Mouse (Mus musculus) heart, embryonic 10.5 days (tissue): ENCODE results near the gene Gm49486. TPM values are rescaled to one million over a fixed set of nuclear protein-coding genes. Genes with fewer than 3 reads are reported as not detected.
A peak's percentile ranks its signal among the peaks of the same experiment; 100 is the strongest.

Source experiments
- DNase-seq: peaks from one replicate; pipeline ENCODE4 v3.0.0-alpha.2; 2017; ENCODE audit warnings: low spot score
- H3K27ac ChIP-seq: fragments of 300-500 bp; sonication (generic); 2 replicates; pipeline ENCODE4 v1.5.1; 2016; ENCODE audit warnings: mild to moderate bottlenecking
- H3K27me3 ChIP-seq: fragments of 300-500 bp; sonication (generic); 2 replicates; pipeline ENCODE4 v1.6.1; 2016; ENCODE audit warnings: mild to moderate bottlenecking; ENCODE audit not compliant: poor library complexity, insufficient read depth, severe bottlenecking
- H3K36me3 ChIP-seq: fragments of 300-500 bp; sonication (generic); 2 replicates; pipeline ENCODE4 v1.6.1; 2016; ENCODE audit warnings: mild to moderate bottlenecking, moderate library complexity
- H3K4me1 ChIP-seq: fragments of 300-500 bp; sonication (generic); 2 replicates; pipeline ENCODE4 v1.6.1; 2016; ENCODE audit warnings: mild to moderate bottlenecking
- H3K4me3 ChIP-seq: fragments of 300-500 bp; sonication (generic); 2 replicates; pipeline ENCODE4 v1.5.1; 2016; ENCODE audit warnings: mild to moderate bottlenecking, moderate library complexity
- H3K9me3 ChIP-seq: fragments of 300-500 bp; sonication (generic); 2 replicates; pipeline ENCODE4 v1.6.1; 2016; ENCODE audit warnings: mild to moderate bottlenecking, moderate library complexity
- WGBS: fragments of 180-500 bp; shearing (Covaris S2); methylation state at CpG from one replicate; pipeline ENCODE4 v1.1.7; 2016; 5-methylcytosine and 5-hydroxymethylcytosine counted together
- polyA plus RNA-seq: library from polyadenylated mRNA; unstranded; fragments of >200 nt; fragmentation: Nextera tagmentation; extraction: Ambion mirVana; gene quantifications from 2 replicates; pipeline ENCODE4 v1.2.1, GENCODE M21; 2016

Gm49486 gene
- polyA plus RNA-seq, 1 experiment from 2014 or later: 0.39 TPM

DNA sequence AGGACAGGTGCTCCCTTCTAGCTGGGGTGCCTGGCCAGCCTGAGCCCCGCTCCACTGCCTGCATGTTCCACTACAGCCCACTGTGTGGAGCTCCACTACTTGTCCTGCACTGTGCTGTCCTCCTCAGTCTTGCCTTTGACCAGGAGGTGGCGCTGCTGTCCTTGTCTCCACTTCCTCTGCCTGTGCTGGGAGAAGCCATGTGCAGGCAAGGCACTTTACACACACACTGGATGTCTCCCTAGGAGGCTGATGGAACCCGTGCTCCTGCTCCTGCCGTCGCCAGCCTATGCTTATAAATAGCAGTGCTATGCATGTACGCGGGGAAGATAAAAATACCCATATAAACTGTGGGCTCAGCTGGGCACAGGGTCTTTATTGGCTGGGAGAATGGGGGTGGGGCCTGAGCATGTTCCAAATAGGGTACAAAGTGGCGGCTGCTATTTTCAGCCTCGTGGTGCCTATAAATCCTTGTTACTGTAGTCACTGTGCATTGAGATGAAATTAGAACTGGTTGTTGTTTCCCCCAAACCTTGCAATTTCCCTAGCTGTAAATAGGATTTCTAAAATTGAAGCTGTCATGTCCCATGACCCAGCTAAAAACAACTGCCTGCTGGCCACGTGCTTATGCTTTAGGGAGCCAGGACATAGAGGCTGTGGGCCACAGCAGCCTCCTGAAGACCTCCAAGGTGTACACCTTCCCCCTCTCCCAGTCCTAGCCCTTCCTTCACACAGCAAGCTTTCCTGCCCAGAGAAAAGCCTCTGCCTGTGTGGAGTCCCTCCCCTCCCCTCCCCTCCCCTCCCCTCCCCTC lies 14.2 kb downstream of the Gm49486 start:
- 18% methylated on average over 10 of the region's 10 CpGs for WGBS
- no peaks in the 10 kb centered on the region for H3K27me3 ChIP-seq
- H3K36me3 ChIP-seq: peaks cover 76% of the 10 kb centered on the region
- DNase-seq: peak; percentile 99
- H3K9me3 ChIP-seq: no peaks in the 10 kb centered on the region
- peaks cover 28% of the 10 kb centered on the region for H3K4me1 ChIP-seq
- peak overlapping the region; percentile 78 for H3K27ac ChIP-seq
- peak overlapping the region; percentile 15; the same call in 1 of the 2 replicates for H3K4me3 ChIP-seq

DNA sequence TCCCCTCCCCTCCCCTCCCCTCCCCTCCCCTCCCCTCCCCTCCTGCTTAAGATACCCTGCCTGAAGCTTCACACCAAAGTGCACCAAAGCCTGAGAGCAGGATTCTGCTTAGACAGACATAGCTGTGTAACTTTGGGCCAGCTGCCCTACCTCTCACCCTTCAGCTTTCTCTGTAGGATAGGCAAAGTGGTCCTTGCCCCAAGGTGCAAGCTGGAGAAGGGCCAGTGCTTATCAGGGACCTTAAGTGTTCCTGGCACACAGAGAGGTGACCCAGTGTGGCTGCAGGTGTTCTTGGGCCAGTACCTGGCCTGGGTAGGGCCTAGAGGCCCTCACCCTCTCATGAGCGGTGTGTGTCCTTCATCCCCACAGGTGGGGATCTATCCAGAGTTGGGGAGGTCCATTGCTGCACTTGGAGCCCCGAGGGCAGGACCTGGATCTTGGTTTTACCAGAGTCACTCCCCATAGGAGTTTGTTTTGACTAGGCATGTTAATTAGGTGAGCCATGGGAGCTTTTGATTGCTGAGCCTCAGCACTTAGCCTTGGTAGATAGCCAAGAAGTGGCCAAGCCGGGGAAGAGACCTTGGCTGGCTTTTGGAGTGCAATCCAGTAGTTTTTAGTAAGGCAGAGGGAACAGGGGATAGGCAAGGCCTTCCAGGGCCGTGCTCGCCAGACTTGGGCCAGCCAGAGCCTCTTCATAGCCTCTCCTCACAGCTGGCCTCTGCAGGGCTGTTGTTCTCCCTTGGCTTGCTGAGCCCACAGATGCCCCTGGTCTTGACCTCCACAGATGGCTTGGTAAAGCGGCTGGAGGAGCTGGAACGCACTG lies 15.1 kb downstream of the Gm49486 start:
- Histone ChIP-seq H3K4me3 (peak overlapping the region; percentile 22; the same call in 1 of the 2 replicates), H3K27me3 (peaks cover 4% of the 10 kb centered on the region; the same call in 1 of the 2 replicates), H3K36me3 (peaks cover 76% of the 10 kb centered on the region), H3K9me3 (no peaks in the 10 kb centered on the region), H3K4me1 (peaks cover 28% of the 10 kb centered on the region), H3K27ac (peak overlapping the region; percentile 87)
- 65% methylated on average over 7 of the region's 7 CpGs for WGBS
- no peak for DNase-seq

DNA sequence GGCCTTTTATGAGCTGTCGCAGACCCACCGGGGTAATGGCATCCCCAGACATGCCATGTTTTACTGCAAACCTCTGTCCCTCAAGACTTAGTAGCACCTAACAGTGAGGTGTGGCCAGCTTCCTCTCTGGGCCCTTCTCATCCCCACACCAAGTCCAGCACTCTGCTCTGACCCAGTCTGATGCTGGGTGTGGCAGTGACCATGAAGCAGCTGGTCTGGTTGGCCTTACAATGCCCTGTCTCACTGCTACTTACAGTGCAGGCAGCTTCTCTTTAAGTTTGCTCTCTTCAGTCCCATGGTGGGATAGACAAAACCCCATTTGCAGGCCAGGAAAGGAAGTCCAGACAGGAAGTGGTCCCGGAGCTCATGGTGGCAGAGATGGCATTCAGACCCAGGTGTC lies 16.1 kb downstream of the Gm49486 start:
- Histone ChIP-seq H3K27me3 (peaks cover 13% of the 10 kb centered on the region; the same call in 1 of the 2 replicates), H3K36me3 (peaks cover 69% of the 10 kb centered on the region), H3K4me3 (no peak overlapping the region), H3K27ac (no peak overlapping the region), H3K4me1 (peaks cover 28% of the 10 kb centered on the region), H3K9me3 (no peaks in the 10 kb centered on the region)
- 83% methylated on average over 3 of the region's 3 CpGs for WGBS
- no peak for DNase-seq

DNA sequence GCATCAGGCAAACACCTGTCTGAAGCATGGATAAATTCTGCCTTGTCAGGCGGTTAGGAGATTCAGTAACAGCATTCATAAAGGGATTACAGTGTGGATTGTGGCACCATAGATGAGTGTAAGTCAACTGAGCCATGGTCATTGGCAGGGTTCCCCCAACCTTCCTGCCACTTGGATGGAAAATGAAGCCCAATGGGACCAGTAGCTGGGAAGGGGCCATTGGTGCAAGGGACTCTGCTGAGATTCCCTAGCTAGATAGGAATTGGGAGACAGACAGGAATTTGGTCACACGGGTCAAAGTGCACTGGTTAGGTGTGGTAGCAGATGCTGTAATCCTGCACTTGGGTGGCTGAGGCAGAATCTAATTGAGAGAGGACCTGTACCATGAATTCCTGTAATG lies 21.0 kb downstream of the Gm49486 start:
- no peak overlapping the region for H3K27ac ChIP-seq
- 80% methylated on average over 2 of the region's 2 CpGs for WGBS

DNA sequence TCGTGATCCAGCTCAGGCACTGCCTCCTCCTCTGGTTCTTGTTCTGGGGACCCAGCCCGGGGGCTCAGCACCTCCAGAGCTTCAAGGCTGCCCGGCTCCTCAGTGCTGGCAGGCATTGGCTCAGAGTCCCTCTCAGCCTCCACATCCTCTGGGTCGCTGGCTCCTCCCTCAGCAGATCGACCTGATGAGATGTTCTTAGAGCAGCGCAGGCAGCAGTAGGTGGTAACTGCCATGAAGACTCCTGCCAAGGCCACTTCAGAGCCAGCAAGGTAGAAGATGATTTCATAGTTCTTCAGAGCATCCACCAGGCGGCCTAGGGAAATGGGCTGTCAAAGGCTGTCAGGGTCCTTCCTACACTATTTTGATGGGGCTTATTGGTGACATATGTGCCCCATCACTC lies 22.0 kb downstream of the Gm49486 start:
- H3K27me3 ChIP-seq: peaks cover 67% of the 10 kb centered on the region
- H3K36me3 ChIP-seq: peaks cover 34% of the 10 kb centered on the region
- peaks cover 40% of the 10 kb centered on the region for H3K4me1 ChIP-seq
- no peak overlapping the region for H3K4me3 ChIP-seq
- DNase-seq: no peak
- peak overlapping the region; percentile 84 for H3K27ac ChIP-seq
- no peaks in the 10 kb centered on the region for H3K9me3 ChIP-seq
- 47% methylated on average over 7 of the region's 7 CpGs for WGBS

More for the DNA sequence above, 21.0 kb downstream of the Gm49486 start:
- Histone ChIP-seq H3K9me3 (no peaks in the 10 kb centered on the region), H3K4me1 (peaks cover 40% of the 10 kb centered on the region), H3K36me3 (peaks cover 43% of the 10 kb centered on the region), H3K4me3 (no peak overlapping the region), H3K27me3 (peaks cover 62% of the 10 kb centered on the region)
- DNase-seq: no peak

DNA sequence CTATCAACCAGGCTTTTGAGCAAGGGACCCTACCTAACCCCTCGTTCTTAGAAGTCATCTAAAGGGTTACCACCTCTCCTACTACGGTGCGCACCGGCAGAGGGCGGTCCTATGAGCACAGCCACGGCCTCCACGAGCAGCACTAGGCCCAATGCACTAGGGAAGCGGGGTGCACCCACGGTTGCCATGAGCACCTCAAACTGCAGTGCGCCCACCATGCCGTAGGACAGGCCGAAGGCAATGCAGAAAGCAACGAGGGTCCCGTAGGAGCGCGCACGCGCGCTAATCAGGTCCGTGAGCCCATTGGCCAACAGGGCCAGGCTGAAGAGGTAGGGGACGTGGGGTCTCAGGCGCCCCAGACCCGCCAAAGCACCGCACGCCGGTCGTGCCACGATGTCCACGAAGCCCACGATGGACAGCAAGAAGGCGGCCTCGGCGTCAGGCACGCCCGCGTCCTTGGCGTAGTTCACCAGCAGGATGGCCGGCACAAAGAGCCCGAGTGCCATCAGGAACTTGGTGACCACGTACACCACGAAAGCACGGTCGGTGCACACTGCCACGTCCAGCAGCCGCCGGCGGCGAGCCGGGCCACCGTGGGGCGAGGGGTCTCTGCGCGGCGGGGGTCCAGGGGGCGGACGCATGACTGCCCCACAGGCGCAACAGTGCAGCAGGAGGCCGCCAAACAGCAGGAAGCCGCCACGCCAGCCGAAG lies 22.7 kb downstream of the Gm49486 start:
- no peak for DNase-seq
- Histone ChIP-seq H3K27ac (peak overlapping the region; percentile 84), H3K4me3 (peak overlapping the region; percentile 61), H3K36me3 (peaks cover 26% of the 10 kb centered on the region), H3K4me1 (peaks cover 40% of the 10 kb centered on the region), H3K9me3 (no peaks in the 10 kb centered on the region), H3K27me3 (peaks cover 67% of the 10 kb centered on the region)
- 2% methylated on average over 60 of the region's 61 CpGs for WGBS

DNA sequence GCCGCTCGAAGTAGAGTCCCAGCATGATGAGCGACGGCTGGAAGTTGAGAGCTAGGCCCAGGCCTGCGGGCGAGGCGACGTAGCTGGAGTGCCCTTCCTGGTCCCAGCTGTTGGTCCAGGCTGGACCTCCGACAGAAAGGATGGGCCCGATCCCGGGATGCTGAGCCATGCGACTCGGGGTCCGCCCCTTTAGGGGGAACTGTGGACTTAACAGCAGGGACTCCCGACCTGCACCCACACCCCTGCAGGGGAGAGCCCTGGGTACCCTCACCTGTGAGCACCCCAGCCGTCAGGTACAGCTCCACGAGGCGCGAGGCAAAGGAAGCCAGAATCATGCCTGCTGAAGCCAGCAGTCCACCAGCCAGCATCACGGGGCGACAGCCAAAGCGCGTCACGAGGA lies 23.4 kb downstream of the Gm49486 start:
- H3K4me3 ChIP-seq: peak overlapping the region; percentile 61
- 28% methylated on average over 24 of the region's 24 CpGs for WGBS
- peaks cover 21% of the 10 kb centered on the region for H3K36me3 ChIP-seq
- H3K27me3 ChIP-seq: peaks cover 67% of the 10 kb centered on the region
- DNase-seq: no peak
- no peaks in the 10 kb centered on the region for H3K9me3 ChIP-seq
- peaks cover 40% of the 10 kb centered on the region for H3K4me1 ChIP-seq
- peak overlapping the region; percentile 84 for H3K27ac ChIP-seq

DNA sequence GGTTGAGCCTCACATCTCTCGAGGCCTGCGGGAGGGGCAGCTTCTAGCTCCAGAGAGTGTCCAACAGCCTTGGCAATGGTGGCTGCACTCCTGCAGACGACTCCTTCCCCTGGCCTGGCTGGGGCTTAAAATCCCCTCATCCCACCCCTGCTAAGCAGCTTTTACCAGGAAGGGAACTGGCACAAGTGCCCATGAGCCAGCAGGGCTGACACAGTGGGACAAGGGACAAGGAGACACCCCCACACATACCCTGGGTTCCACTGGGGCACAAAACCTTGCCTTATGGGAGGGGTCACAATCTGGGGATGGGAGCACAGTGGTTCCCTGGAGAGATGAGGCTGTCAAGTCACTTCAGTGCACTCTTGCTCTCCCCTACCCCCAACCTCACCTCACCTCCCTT lies 25.5 kb downstream of the Gm49486 start, which contains the start of gene Slc16a8:
Gene Slc16a8, minus strand, starts transcription at position 101 of the 400 bp plus-strand sequence.
- Histone ChIP-seq H3K4me3 (no peak within 1 kb of the TSS), H3K27ac (no peak within 1 kb of the TSS), H3K9me3 (no peaks in the 10 kb centered on the region), H3K4me1 (peaks cover 38% of the 10 kb centered on the region), H3K27me3 (peaks cover 76% of the 10 kb centered on the region), H3K36me3 (peaks cover under 1% of the 10 kb centered on the region; the same call in 1 of the 2 replicates)
- no peak for DNase-seq
- WGBS: 22% methylated on average over 3 of the region's 3 CpGs

DNA sequence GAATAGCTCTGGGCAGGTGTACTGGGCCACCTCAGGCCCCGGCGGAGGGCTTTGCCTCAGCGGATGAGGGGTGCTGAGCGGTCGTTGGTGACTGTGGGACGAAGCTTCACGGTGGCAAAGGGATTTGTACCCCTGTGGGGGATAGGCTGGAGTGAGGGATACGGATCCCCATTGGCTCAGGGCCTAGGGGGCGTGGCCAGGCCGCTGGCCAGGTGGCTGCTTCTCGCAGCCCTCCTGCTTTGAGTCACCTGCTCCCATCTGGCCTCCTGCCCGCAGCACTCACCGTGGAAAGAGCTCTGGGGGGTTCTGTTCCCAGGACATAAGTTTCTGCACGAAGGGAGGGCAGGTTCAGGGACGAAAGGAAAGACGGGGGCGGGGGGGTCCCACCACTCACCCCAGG lies 29.3 kb downstream of the Gm49486 start:
- Histone ChIP-seq H3K4me3 (no peak overlapping the region), H3K27me3 (peaks cover 78% of the 10 kb centered on the region), H3K4me1 (peaks cover 44% of the 10 kb centered on the region), H3K27ac (no peak overlapping the region), H3K9me3 (no peaks in the 10 kb centered on the region), H3K36me3 (no peaks in the 10 kb centered on the region)
- no peak for DNase-seq
- WGBS: 27% methylated on average over 17 of the region's 17 CpGs

DNA sequence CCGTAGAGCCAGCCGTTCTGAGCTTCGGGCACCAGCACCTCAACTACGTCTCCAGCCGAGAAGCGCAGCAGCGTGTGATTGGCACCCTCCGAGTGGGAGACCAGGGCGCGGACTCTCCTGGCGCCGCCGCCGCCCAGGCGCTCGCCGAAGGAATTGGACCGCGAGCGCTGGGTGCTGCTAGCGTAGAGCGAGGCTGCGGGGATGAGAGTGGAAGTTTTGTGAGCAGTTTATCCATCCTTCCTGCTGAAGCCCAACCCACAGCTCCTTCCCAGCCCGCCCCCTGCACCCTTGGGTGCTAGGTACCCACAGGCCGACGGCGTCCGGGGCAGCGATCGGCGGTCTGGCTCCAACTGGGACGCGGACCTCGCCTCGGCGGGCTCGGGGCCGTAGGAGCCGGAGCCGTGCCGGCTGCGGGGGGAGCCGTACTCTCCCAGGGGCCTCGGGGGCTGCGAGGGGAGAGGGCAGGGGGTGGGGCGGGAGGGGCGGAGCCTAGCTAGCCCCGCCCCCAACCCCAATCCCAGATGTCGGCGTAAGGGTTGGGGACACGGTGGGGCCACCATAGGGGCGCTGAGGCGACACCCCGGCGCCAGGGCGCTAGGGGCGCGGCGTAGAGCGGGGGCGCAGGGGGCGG lies 32.0 kb downstream of the Gm49486 start:
- Histone ChIP-seq H3K9me3 (no peaks in the 10 kb centered on the region), H3K27ac (peak overlapping the region; percentile 88), H3K36me3 (no peaks in the 10 kb centered on the region), H3K4me1 (peaks cover 28% of the 10 kb centered on the region), H3K4me3 (peak overlapping the region; percentile 83), H3K27me3 (peaks cover 81% of the 10 kb centered on the region)
- no peak for DNase-seq
- WGBS: under 1% methylated on average over 56 of the region's 62 CpGs

DNA sequence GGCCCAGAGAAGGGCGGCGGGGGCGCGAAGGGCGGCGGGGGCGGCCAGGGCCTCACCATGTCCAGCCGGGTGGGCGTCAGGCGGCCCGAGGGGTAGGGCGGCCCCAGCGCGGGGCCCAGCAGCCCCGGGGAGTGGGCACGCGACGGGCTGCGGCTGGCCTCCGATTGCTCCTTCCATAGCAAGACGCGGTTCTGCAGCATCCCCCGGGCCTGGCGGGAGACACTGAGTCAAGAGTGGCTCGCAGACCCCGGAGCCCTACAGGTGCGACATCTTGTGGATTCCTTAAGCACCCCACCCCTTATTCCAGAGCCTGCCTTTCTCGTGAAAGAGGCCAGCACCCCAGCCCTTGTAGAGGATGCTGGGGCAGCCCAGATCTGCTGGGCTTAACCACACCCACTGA lies 32.6 kb downstream of the Gm49486 start:
- WGBS: 1% methylated on average over 18 of the region's 28 CpGs
- peak overlapping the region; percentile 88 for H3K27ac ChIP-seq
- no peak for DNase-seq
- H3K27me3 ChIP-seq: peaks cover 87% of the 10 kb centered on the region
- H3K4me1 ChIP-seq: peaks cover 28% of the 10 kb centered on the region
- no peaks in the 10 kb centered on the region for H3K36me3 ChIP-seq
- H3K4me3 ChIP-seq: peak overlapping the region; percentile 83
- H3K9me3 ChIP-seq: no peaks in the 10 kb centered on the region

DNA sequence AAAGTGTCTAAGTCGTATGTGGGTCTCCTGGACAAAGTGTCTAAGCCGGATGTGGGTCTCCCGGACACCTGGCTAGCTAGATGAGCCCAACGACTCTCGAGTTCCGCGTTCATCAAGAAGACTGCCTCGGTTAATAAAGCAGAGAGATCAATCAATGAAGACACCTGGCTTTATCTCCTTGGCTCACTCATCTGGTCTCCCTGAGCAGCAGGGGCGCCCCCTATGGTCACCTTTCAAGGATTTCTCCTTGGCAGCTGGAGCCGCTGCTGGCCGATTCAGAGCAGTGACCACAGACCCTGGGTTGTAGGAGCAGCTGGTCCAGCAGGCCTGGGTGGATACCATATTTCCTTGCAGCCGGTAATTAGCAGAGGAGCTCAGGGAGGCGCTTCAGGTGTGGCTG lies 33.2 kb downstream of the Gm49486 start:
- peaks cover 28% of the 10 kb centered on the region for H3K4me1 ChIP-seq
- H3K9me3 ChIP-seq: no peaks in the 10 kb centered on the region
- H3K36me3 ChIP-seq: no peaks in the 10 kb centered on the region
- no peak for DNase-seq
- 0 out of 2 replicates have a peak overlapping the region, but pooled peaks have one; percentile 38 for H3K27ac ChIP-seq
- WGBS: 28% methylated on average over 13 of the region's 13 CpGs
- peak overlapping the region; percentile 83 for H3K4me3 ChIP-seq
- peaks cover 93% of the 10 kb centered on the region for H3K27me3 ChIP-seq
